Mouse (Mus musculus) cortical plate, adult 2 months (tissue): ENCODE measurements around the gene Slc17a5. TPM values are rescaled to one million over a fixed set of nuclear protein-coding genes. Genes with fewer than 3 reads are reported as not detected.

ENCODE experiments used
- H3K27ac ChIP-seq: fragments of 200-500 bp; 2 replicates; pipeline ENCODE4 v1.5.1; 2012; ENCODE audit warnings: low read length, control low read depth, inconsistent platforms; ENCODE audit not compliant: insufficient read depth
- H3K4me1 ChIP-seq: fragments of 200-500 bp; 2 replicates; pipeline ENCODE4 v1.6.1; 2011; ENCODE audit warnings: low read length; ENCODE audit not compliant: control insufficient read depth, insufficient read depth
- H3K4me3 ChIP-seq: fragments of 200-500 bp; 2 replicates; pipeline ENCODE4 v1.5.1; 2011; ENCODE audit warnings: mild to moderate bottlenecking, low read length, control low read depth; ENCODE audit not compliant: insufficient read depth
- CTCF ChIP-seq: fragments of 200-500 bp; IDR thresholded peaks from 2 replicates; pipeline ENCODE4 v1.5.1; 2011; ENCODE audit warnings: mild to moderate bottlenecking, control low read depth, low read length; ENCODE audit not compliant: insufficient read depth; ENCODE audit errors: extremely low read depth
- POLR2A ChIP-seq: fragments of 200-500 bp; IDR thresholded peaks from 2 replicates; pipeline ENCODE4 v1.6.1; 2011; ENCODE audit warnings: mild to moderate bottlenecking, low read length, control low read depth; ENCODE audit not compliant: insufficient read depth; ENCODE audit errors: extremely low read depth
- polyA plus RNA-seq: library from polyadenylated mRNA; depleted of rRNA; stranded (reverse); fragments of >200 nt; gene quantifications from 2 replicates; pipeline ENCODE4 v1.2.3, GENCODE M21; 2012

Gene Slc17a5
- polyA plus RNA-seq, 1 experiment: 17.4 TPM

DNA sequence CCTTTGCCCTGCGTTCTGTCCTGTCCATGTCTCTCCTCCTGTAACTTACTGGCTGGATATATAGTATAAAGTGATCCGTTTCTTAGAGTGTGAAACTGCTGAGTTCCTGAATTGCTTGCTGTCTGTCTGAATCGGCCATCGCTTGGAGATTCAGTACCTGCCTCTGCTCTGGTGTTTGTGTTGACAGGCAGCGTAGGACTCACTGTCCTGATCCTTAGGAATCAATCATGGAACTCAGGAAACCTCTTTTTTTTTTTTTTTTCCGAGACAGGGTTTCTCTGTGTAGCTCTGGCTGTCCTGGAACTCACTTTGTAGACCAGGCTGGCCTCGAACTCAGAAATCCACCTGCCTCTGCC lies 81.1 kb downstream of the Slc17a5 start:
- Histone ChIP-seq H3K4me1 (0 out of 2 replicates have a peak, but pooled peaks cover 1% of the 10 kb centered on the region), H3K27ac (no peak overlapping the region), H3K4me3 (no peak overlapping the region)
- TF ChIP-seq POLR2A: no peak
- no peak for TF ChIP-seq CTCF

GRCm38 (mm10) chr9:78506002-78506721 lies 81.7 kb downstream of the Slc17a5 start:
- no peak overlapping the region for H3K4me3 ChIP-seq
- TF ChIP-seq CTCF (no peak), POLR2A (no peak)

DNA sequence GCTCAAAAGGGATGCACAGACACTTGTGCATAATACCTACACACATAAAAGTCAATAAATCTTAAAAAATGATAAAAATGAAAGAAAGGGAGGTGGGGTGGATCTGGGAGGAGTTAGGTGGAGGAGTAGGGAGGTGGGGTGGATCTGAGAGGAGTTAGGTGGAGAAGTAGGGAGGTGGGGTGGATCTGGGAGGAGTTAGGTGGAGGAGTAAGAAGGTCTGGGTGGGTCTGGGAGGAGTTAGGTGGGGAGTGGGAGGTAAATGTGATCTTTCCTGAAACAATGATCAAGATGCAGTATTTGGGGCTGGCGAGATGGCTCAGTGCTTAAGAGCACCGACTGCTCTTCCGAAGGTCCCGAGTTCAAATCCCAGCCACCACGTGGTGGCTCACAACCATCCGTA lies 82.6 kb downstream of the Slc17a5 start:
- peaks cover 1% of the 10 kb centered on the region; the same call in 1 of the 2 replicates for H3K4me1 ChIP-seq
- H3K27ac ChIP-seq: no peak overlapping the region
- H3K4me3 ChIP-seq: no peak overlapping the region
- no peak for TF ChIP-seq CTCF
- TF ChIP-seq POLR2A: no peak

More at GRCm38 (mm10) chr9:78506002-78506721, 81.7 kb downstream of the Slc17a5 start:
- Histone ChIP-seq H3K27ac (no peak overlapping the region), H3K4me1 (0 out of 2 replicates have a peak, but pooled peaks cover 1% of the 10 kb centered on the region)

GRCm38 (mm10) chr9:78504679-78505078 lies 83.2 kb downstream of the Slc17a5 start:
- Histone ChIP-seq H3K4me1 (peaks cover 1% of the 10 kb centered on the region; the same call in 1 of the 2 replicates), H3K4me3 (no peak overlapping the region), H3K27ac (no peak overlapping the region)
- TF ChIP-seq CTCF (no peak), POLR2A (no peak)

DNA sequence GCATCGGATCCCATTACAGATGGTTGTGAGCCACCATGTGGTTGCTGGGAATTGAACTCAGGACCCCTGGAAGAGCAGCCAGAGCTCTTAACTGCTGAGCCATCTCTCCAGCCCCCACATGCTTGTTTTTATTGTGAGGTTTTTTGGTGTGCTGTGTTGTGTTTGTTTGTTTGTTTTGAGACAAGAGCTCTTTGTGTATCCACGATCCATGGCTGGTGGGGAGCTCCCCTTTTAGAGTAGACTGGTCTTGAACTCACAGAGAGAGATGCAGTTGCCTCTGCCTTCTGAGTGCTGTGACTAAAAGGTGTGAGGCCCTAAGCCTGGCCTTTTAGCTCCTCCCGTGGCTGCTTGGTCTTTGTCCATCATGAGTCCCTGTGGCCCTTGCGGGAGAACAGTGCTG lies 83.7 kb downstream of the Slc17a5 start:
- TF ChIP-seq POLR2A (no peak), CTCF (no peak)
- Histone ChIP-seq H3K27ac (no peak overlapping the region), H3K4me1 (peaks cover 1% of the 10 kb centered on the region; the same call in 1 of the 2 replicates), H3K4me3 (no peak overlapping the region)

DNA sequence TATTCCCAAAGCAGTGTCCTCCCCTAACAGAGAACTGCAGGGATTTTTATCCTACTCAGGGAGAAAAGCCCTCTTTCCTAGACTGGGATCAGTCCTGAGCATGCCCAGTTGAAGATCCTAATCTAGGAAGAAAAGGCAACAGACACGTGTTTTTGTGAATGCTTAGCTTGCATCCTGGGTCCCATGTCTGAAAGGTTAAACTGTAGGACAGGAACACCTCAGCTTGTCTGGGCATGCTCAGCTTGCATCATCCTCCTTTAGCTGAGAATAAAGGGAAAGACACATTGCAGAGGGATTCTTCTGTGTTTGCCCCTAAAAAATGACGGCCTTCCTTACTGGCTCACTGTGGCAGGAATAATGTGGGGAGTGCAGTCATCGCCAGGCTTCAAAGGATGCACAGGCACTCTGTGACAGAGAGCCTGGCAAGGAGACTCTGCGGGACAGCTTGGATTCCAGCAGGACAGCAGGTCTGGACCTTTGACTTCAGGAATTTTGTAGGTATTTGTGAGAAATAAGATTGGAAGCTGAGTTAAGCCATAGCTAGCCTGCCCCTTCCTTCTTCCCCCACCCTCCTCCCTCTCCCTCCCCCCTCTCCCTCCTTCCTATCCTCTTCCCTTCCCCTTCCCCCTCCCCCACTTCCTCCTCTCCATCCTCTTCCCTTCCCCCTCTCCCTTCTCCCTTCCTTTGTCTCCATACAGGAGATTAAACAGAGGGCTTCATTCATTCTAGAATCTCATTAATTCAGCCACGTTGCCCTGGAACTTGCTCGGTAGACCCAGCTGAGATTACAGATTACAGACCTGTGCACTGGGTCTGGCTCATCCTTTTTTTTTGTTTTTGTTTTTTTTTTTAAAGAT lies 84.4 kb downstream of the Slc17a5 start:
- Histone ChIP-seq H3K27ac (peak overlapping the region; percentile 27; the same call in 1 of the 2 replicates), H3K4me3 (no peak overlapping the region; the same call in 1 of the 2 replicates), H3K4me1 (peaks cover 1% of the 10 kb centered on the region; the same call in 1 of the 2 replicates)
- TF ChIP-seq CTCF (no peak), POLR2A (no peak)

- H3K4me3 ChIP-seq: no peak overlapping the region
- TF ChIP-seq POLR2A (no peak), CTCF (no peak)
- H3K4me1 ChIP-seq: peaks cover 1% of the 10 kb centered on the region; the same call in 1 of the 2 replicates
- no peak overlapping the region for H3K27ac ChIP-seq
Observed at GRCm38 (mm10) chr9:78501284-78501683, 86.6 kb downstream of the Slc17a5 start.

DNA sequence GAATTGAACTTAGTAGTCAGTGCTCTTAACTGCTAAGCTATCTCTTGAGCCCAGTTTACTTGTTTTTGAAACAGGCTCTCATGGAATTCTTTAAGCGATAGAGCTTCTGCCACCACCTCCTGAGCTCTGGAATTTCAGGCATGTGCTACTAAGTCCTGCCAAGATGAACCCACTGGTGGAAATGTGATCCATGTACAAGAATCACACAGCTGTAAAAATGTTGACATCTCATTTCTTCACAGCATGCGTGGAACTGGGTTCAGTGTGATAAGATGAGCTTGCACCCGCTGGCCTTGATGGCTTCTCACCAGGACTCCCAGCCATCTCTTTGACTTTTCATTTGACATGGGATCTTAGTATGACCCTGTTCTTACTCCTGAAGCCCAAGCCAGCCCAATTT lies 87.5 kb downstream of the Slc17a5 start:
- Histone ChIP-seq H3K27ac (no peak overlapping the region), H3K4me3 (no peak overlapping the region), H3K4me1 (peaks cover 1% of the 10 kb centered on the region; the same call in 1 of the 2 replicates)
- TF ChIP-seq CTCF (no peak), POLR2A (no peak)

DNA sequence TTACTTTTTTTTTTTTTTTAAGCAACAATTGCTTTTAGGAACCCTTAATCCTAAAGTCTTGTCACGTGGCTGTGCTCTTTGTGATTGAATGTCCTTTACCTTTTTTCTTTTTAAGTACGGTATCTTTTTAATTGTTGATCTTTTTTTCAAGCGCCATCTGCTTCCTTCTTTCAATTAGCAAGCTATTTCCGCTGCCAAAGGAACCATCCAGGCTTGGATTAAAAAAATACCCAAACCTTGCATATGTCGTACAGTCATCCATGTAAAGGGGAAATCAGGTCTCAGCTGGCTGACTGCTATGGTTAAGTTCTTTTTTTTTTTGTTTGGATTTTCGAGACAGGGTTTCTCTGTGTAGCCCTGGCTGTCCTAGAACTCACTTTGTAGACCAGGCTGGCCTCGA lies 94.7 kb downstream of the Slc17a5 start:
- Histone ChIP-seq H3K4me1 (peaks cover 2% of the 10 kb centered on the region; the same call in 1 of the 2 replicates), H3K4me3 (no peak overlapping the region), H3K27ac (no peak overlapping the region)
- TF ChIP-seq CTCF: no peak
- no peak for TF ChIP-seq POLR2A

DNA sequence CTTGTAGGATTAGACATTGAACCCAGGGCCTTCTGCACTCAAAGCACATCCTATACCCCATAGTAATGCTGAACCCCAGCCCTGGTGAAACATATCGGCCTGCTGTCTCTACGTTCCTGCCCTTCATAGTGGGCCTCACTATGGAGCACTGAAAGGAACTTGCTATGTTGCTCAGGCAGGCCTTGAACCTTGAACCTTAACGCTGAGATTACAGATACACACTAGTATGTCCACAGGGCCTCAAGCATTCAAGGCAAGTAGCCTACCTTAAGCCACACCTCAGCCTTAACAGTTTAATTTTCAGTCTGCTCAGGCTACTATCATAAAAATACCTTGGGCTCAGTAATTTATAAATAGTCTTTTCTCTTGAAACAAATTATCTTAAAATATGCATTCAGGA lies 95.6 kb downstream of the Slc17a5 start:
- H3K27ac ChIP-seq: no peak overlapping the region
- TF ChIP-seq POLR2A: no peak
- no peak for TF ChIP-seq CTCF
- H3K4me1 ChIP-seq: peaks cover 2% of the 10 kb centered on the region; the same call in 1 of the 2 replicates
- H3K4me3 ChIP-seq: no peak overlapping the region
